Mouse (Mus musculus) lung, adult 2 months (tissue): ENCODE data around the gene Gcg. TPM values are rescaled to one million over a fixed set of nuclear protein-coding genes. Genes with fewer than 3 reads are reported as not detected.

ENCODE experiments used
- DNase-seq: peaks from one replicate; pipeline ENCODE4 v3.0.0; 2022
- H3K4me1 ChIP-seq: fragments of 200-500 bp; 2 replicates; pipeline ENCODE4 v1.6.1; 2011; ENCODE audit warnings: low read length; ENCODE audit not compliant: control insufficient read depth, insufficient read depth
- H3K4me3 ChIP-seq: fragments of 200-500 bp; replicated peaks from 2 replicates; pipeline ENCODE3; 2011; ENCODE audit warnings: low read depth, mild to moderate bottlenecking, control low read depth, low read length; ENCODE audit errors: extremely low read depth
- CTCF ChIP-seq: fragments of 200-500 bp; IDR thresholded peaks from 2 replicates; pipeline ENCODE4 v1.5.1; 2011; ENCODE audit warnings: mild to moderate bottlenecking, low read length, control low read depth; ENCODE audit not compliant: insufficient read depth
- POLR2A ChIP-seq: fragments of 200-500 bp; IDR thresholded peaks from 2 replicates; pipeline ENCODE4 v1.6.1; 2011; ENCODE audit warnings: low read depth, mild to moderate bottlenecking, control low read depth, low read length, borderline replicate concordance; ENCODE audit errors: extremely low read depth
- WGBS: fragments of 180-500 bp; shearing (Covaris S2); methylation state at CpG from one replicate; pipeline ENCODE4 v1.1.7; 2018; 5-methylcytosine and 5-hydroxymethylcytosine counted together
- polyA plus RNA-seq: library from polyadenylated mRNA; depleted of rRNA; stranded (reverse); fragments of >200 nt; gene quantifications from 2 replicates; pipeline ENCODE4 v1.2.3, GENCODE M21; 2012; rRNA removed

The Gcg gene
- polyA plus RNA-seq: not detected in 2 replicates

GRCm38 (mm10) chr2:62483550-62483949 is at the start of gene Gcg:
Gene Gcg, minus strand, starts transcription at chr2:62483650.
- Histone ChIP-seq H3K4me1 (no peaks in the 10 kb centered on the region), H3K4me3 (no peak within 1 kb of the TSS)
- 77% methylated on average over 9 of the region's 9 CpGs for WGBS
- no peak for TF ChIP-seq POLR2A
- no peak for TF ChIP-seq CTCF
- DNase-seq: no peak

DNA sequence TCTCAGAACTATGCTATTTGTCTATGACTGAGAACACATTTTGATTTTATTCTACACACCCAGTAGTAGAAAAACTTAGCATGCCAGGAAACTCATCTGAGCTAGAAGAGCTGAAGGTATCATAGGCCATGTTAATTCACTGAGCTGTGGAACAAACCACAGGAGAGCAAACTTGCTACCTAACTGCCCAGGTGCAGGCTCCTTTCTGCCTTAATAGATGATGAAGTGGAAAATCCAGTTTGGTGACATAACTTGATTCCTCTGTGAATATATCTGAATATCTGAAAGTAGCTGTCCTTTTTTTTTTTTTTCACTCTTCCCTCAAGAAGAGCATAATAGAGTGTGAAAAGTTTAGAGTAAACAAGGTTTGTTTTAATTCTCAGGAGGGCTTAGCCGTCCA is 47.6 kb upstream of the Gcg start:
- Histone ChIP-seq H3K4me1 (no peaks in the 10 kb centered on the region), H3K4me3 (no peak overlapping the region)
- TF ChIP-seq CTCF (no peak), POLR2A (no peak)
- 23% methylated on average over 1 of the region's 1 CpGs for WGBS
- no peak for DNase-seq

DNA sequence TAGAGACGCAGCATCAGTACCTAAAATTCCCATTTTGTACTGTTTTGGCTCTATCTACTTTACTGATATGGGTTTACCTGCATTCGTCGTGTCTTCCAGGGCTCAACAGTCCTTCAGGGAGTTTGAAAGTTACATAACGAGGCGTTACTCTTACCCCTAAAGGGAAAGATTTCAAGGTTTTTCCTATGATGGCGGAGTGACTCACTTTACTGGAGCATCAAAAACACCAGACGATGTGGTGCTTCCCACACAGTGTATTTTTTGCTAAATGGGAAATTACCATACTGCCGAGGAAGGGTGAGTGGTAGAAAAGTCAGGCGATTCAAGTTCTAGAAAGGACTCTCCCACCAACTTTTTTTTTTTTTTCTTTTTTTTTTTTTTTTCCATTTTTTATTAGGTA is 42.9 kb upstream of the Gcg start:
- Histone ChIP-seq H3K4me3 (no peak overlapping the region), H3K4me1 (no peaks in the 10 kb centered on the region)
- 88% methylated on average over 9 of the region's 9 CpGs for WGBS
- no peak for DNase-seq
- TF ChIP-seq CTCF: no peak
- TF ChIP-seq POLR2A: no peak

- 68% methylated on average over 2 of the region's 2 CpGs for WGBS
- DNase-seq: no peak
- TF ChIP-seq CTCF: no peak
- TF ChIP-seq POLR2A: no peak
- no peaks in the 10 kb centered on the region for H3K4me1 ChIP-seq
- no peak overlapping the region for H3K4me3 ChIP-seq
These were observed 34.3 kb upstream of the Gcg start for GRCm38 (mm10) chr2:62517790-62518189.

DNA sequence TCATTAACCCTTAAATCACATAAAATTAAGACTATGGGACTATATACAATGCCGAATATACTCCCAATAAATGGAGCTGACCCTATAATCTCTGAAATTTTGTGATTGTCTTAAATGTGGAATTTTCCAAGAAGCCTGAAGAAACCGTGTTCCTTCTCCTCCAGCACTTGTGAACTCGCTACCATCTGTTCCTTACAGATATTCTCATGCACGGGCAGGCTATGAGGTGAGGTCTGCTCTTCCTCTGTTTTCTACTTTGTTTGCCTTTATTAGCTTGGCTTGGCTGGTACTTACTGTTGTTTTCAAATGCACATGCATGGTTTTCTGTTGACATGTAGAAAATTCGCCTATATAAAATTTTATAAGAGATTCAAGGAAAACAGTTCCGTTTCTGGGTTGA is 31.0 kb upstream of the Gcg start:
- Histone ChIP-seq H3K4me3 (no peak overlapping the region), H3K4me1 (no peaks in the 10 kb centered on the region)
- TF ChIP-seq CTCF (no peak), POLR2A (no peak)
- WGBS: 81% methylated on average over 6 of the region's 6 CpGs
- DNase-seq: no peak

- no peaks in the 10 kb centered on the region for H3K4me1 ChIP-seq
- 87% methylated on average over 15 of the region's 15 CpGs for WGBS
- H3K4me3 ChIP-seq: no peak overlapping the region
- no peak for TF ChIP-seq POLR2A
- no peak for TF ChIP-seq CTCF
- DNase-seq: no peak
These were observed 30.0 kb upstream of the Gcg start for GRCm38 (mm10) chr2:62513477-62513876.

GRCm38 (mm10) chr2:62507130-62507529 is 23.7 kb upstream of the Gcg start:
- H3K4me3 ChIP-seq: no peak overlapping the region
- DNase-seq: no peak
- TF ChIP-seq POLR2A (no peak), CTCF (no peak)
- 76% methylated on average over 5 of the region's 5 CpGs for WGBS
- no peaks in the 10 kb centered on the region for H3K4me1 ChIP-seq

DNA sequence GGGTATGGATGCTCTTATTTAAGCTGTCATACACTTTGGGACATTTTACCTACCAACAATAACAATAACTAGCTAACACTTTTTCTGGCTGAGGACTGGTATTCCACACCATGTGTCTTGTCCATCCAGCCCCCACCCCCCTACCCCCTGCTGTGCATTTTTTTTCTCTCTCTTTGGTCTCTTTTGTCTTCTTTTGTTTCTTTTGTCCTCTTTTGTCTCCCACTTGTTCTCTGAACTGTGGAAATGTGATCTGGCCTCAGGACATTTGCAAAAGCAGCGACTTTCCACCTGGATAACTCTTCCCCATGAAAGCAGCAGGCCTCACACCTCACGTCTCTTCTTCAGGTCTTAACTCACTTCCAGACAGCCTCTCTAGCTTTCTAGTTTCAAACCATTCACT is 23.0 kb upstream of the Gcg start:
- no peak for DNase-seq
- WGBS: 78% methylated on average over 2 of the region's 2 CpGs
- no peaks in the 10 kb centered on the region for H3K4me1 ChIP-seq
- TF ChIP-seq POLR2A: no peak
- no peak for TF ChIP-seq CTCF
- no peak overlapping the region for H3K4me3 ChIP-seq

GRCm38 (mm10) chr2:62504269-62504796 is 20.9 kb upstream of the Gcg start:
- 75% methylated on average over 4 of the region's 4 CpGs for WGBS
- Histone ChIP-seq H3K4me3 (no peak overlapping the region), H3K4me1 (no peaks in the 10 kb centered on the region)
- no peak for DNase-seq
- TF ChIP-seq POLR2A (no peak), CTCF (no peak)

- 76% methylated on average over 5 of the region's 5 CpGs for WGBS
- DNase-seq: no peak
- TF ChIP-seq CTCF (no peak), POLR2A (no peak)
- no peak overlapping the region for H3K4me3 ChIP-seq
- no peaks in the 10 kb centered on the region for H3K4me1 ChIP-seq
These were observed 19.9 kb upstream of the Gcg start for GRCm38 (mm10) chr2:62503326-62503725.

DNA sequence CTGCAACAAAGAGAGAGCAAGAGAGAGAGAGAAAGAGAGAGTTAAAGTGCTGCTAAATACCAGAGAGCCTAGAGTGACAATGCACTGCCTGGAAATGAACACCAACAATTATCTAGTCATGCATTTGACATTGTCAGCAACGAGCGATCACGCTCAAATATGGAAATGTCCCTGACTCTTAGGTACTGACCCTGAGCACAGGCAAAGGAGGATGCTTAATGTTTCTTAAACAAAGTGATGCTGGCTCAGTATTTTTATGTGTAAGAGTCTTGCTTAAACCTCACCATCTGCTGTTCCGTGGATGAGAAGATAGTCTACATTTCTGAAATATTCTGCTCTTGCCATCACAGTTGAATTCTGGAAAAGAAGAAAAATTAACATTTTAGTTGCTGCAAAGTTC is 19.1 kb upstream of the Gcg start:
- TF ChIP-seq POLR2A (no peak), CTCF (no peak)
- WGBS: 84% methylated on average over 4 of the region's 4 CpGs
- no peak for DNase-seq
- no peak overlapping the region for H3K4me3 ChIP-seq
- H3K4me1 ChIP-seq: no peaks in the 10 kb centered on the region
